Mouse (Mus musculus) lung, postnatal 0 days (tissue): ENCODE measurements around the gene Gm45021.

Experiments used
- CTCF ChIP-seq: IDR thresholded peaks from 2 replicates; pipeline ENCODE4 v1.5.1; 2016; ENCODE audit warnings: antibody characterized with exemption, mild to moderate bottlenecking
- EP300 ChIP-seq: IDR thresholded peaks from 2 replicates; pipeline ENCODE4 v1.6.1; 2016; ENCODE audit warnings: antibody characterized with exemption, mild to moderate bottlenecking, control low read depth

GRCm38 (mm10) chr6:48572572-48573061 lies 16.8 kb upstream of the Gm45021 start, which contains the start of gene Rarres2:
- TF ChIP-seq CTCF (no peak), EP300 (no peak)
